In the genomic region with DNA sequence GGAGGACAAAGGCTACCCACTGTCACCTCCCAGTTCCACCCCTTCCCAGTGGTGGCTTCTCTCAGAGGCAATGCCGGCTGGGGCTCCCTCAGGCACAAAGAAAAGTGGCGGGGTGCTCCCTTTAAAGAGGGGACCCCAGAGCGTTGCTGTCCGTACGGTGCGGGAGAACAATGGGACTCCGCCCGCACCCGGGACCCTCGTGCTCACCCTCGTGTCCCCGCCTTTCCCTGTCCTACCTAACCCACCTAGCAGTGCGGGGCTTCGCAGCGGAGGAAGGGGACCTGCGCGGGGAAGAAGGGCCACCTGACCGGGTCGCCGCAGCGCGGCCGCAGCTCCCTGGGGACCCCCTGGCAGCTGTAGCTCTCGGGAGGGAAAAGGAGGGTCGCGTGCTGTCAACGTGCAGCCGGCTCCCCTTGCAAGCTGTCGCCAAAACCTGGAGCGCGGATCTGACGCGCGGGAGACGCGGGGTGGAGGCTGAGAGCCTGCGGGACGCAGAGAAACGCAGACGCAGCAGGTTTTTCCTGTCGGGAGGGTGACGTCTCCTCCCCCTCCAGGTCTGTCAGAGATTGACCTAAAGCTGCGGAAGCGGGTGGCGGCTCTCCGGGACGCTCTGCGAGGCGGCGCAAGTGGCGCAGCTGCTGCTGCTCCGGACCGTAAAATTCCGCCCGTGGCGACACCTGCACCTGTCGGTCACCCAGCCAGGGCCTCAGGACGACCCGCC, we compare ENCODE assay signal across 1 mouse cellular context.
A peak's percentile ranks its signal among the peaks of the same experiment; 100 is the strongest.
TF ChIP-seq lines count a peak whose summit lies in the region.

No protein-coding gene starts in this region.

TF ChIP-seq in CH12.LX, 34 proteins besides CTCF, POLR2A, EP300 and RAD21 (continued from another document):
- TF ChIP-seq ETS1 (conservative IDR thresholded peaks at IDR 0.05; ENCODE audit: low read depth, low read length): peak; percentile 71
- peak; percentile 35; the same call in 1 of the 2 replicates for TF ChIP-seq ELF1 (IDR thresholded peaks at IDR 0.05; ENCODE audit: low read depth, low read length)
- no peak for TF ChIP-seq UBTF (IDR thresholded peaks at IDR 0.05; ENCODE audit: low read depth, low read length)
